Mouse (Mus musculus) CH12.LX (cell line): ENCODE data around the gene Coro2b.

Experiments used
- CHD1 ChIP-seq: IDR thresholded peaks from 2 replicates; pipeline ENCODE4 v1.6.1; 2012; ENCODE audit warnings: low read depth, low read length, improper control_type of control experiment, inconsistent platforms
- ETS1 ChIP-seq: conservative IDR thresholded peaks from 2 replicates; pipeline ENCODE4 v1.6.1; 2012; ENCODE audit warnings: low read depth, mild to moderate bottlenecking, inconsistent platforms, low read length, improper control_type of control experiment, moderate library complexity
- POLR2A ChIP-seq: IDR thresholded peaks from 2 replicates; pipeline ENCODE4 v1.6.1; 2011; ENCODE audit warnings: low read depth, mild to moderate bottlenecking, improper control_type of control experiment, low read length
- UBTF ChIP-seq: IDR thresholded peaks from 2 replicates; pipeline ENCODE4 v1.6.1; 2012; ENCODE audit warnings: low read depth, mild to moderate bottlenecking, inconsistent platforms, low read length, improper control_type of control experiment, moderate library complexity

GRCm38 (mm10) chr9:62400531-62401170, 136.2 kb downstream of the Coro2b start:
- no peak for TF ChIP-seq ETS1
- TF ChIP-seq POLR2A = no peak
- TF ChIP-seq UBTF = no peak
- TF ChIP-seq CHD1 = no peak
